Mouse (Mus musculus): ENCODE results near the gene Tmem159.

The Tmem159 gene

GRCm38 (mm10) chr7:120102164-120102972 lies at the start of gene Tmem159:
Tmem159 (plus strand) TSS chr7:120102353.
- peak; percentile 88 for DNase-seq

GRCm38 (mm10) chr7:120054016-120054415 lies 48.1 kb upstream of the Tmem159 start:
- DNase-seq = no peak

GRCm38 (mm10) chr7:120055479-120055878 lies 46.7 kb upstream of the Tmem159 start:
- no peak for DNase-seq

- no peak for DNase-seq
These were observed 38.1 kb upstream of the Tmem159 start for GRCm38 (mm10) chr7:120064045-120064444.

GRCm38 (mm10) chr7:120068114-120068513 lies 34.0 kb upstream of the Tmem159 start:
- DNase-seq = no peak

- no peak for DNase-seq
These were observed 33.0 kb upstream of the Tmem159 start for GRCm38 (mm10) chr7:120069164-120069563.

- no peak for DNase-seq
These were observed 22.0 kb upstream of the Tmem159 start for GRCm38 (mm10) chr7:120080177-120080576.

- DNase-seq = no peak
These were observed 9.1 kb upstream of the Tmem159 start for GRCm38 (mm10) chr7:120093033-120093432.

GRCm38 (mm10) chr7:120094216-120094615 lies 7.9 kb upstream of the Tmem159 start:
- no peak for DNase-seq

- no peak for DNase-seq
These were observed 7.0 kb upstream of the Tmem159 start, which contains the start of gene Dnah3 for GRCm38 (mm10) chr7:120095180-120095579. Dnah3 (minus strand) TSS chr7:120095280.

- DNase-seq = peak; percentile 15
These were observed 4.3 kb upstream of the Tmem159 start for GRCm38 (mm10) chr7:120097845-120098244.

GRCm38 (mm10) chr7:120098403-120098802 lies 3.8 kb upstream of the Tmem159 start:
- peak; percentile 68 for DNase-seq

- DNase-seq = peak; percentile 16
These were observed 940 bp downstream of the Tmem159 start for GRCm38 (mm10) chr7:120103019-120103567.

GRCm38 (mm10) chr7:120104975-120105374 lies 2.8 kb downstream of the Tmem159 start:
- DNase-seq = no peak

GRCm38 (mm10) chr7:120106356-120106755 lies 4.2 kb downstream of the Tmem159 start:
- no peak for DNase-seq

GRCm38 (mm10) chr7:120109676-120110075 lies 7.5 kb downstream of the Tmem159 start:
- no peak for DNase-seq

- DNase-seq = no peak
These were observed 14.8 kb downstream of the Tmem159 start for GRCm38 (mm10) chr7:120116976-120117375.

- no peak for DNase-seq
These were observed 15.4 kb downstream of the Tmem159 start for GRCm38 (mm10) chr7:120117529-120117928.

- DNase-seq = no peak
These were observed 21.6 kb downstream of the Tmem159 start for GRCm38 (mm10) chr7:120123776-120124175.

- DNase-seq = peak; percentile 43
These were observed 22.7 kb downstream of the Tmem159 start for GRCm38 (mm10) chr7:120124844-120125243.

GRCm38 (mm10) chr7:120126976-120127685 lies 25.0 kb downstream of the Tmem159 start:
- no peak for DNase-seq

GRCm38 (mm10) chr7:120127686-120128059 lies 25.5 kb downstream of the Tmem159 start:
- peak; percentile 12 for DNase-seq

GRCm38 (mm10) chr7:120128951-120129350 lies 26.8 kb downstream of the Tmem159 start:
- DNase-seq = no peak

- DNase-seq = no peak
These were observed 40.6 kb downstream of the Tmem159 start for GRCm38 (mm10) chr7:120142743-120143142.

Data from liver (tissue).